ENCODE assay signal across 1 mouse cellular context in the genomic region with DNA sequence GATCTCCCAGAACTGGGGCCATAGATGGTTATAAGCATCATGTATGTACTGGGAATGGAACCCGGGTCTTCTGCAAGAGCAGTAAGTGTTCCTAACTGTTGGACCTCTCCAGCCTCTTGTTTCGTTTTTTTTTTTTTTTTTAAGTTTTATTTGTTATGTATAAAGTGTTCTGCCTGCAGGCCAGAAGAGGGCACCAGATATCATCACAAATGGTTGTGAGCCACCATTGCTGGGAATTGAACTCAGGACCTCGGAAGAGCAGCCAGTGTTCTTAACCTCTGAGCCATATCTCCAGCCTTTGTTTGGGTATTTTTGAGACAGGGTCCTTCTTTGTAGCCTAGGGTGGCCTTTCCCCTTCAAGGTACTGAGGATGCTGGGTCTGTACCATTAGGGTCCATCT.
TF ChIP-seq lines count a peak whose summit lies in the region.

No protein-coding gene starts in this region.

TF ChIP-seq in CH12.LX, 34 proteins besides CTCF, POLR2A, EP300 and RAD21:
- TF ChIP-seq USF2 (conservative IDR thresholded peaks at IDR 0.05; ENCODE audit: low read depth, low read length) (no peak), TCF12 (IDR thresholded peaks at IDR 0.05; ENCODE audit: low read depth, low read length) (no peak), ZMIZ1 (IDR thresholded peaks at IDR 0.05; ENCODE audit: low read depth, low read length) (no peak), ZNF384 (IDR thresholded peaks at IDR 0.05; ENCODE audit: low read depth, low read length) (peak; percentile 88), E2F4 (IDR thresholded peaks at IDR 0.05; ENCODE audit: insufficient replicate concordance, low read depth, low read length) (no peak), ETS1 (conservative IDR thresholded peaks at IDR 0.05; ENCODE audit: low read depth, low read length) (no peak)
TF ChIP-seq in CH12.LX: peak in this region for 1.
